Mouse (Mus musculus) heart, embryonic 16.5 days (tissue): ENCODE measurements at regions not wholly inside any gene's neighbourhood (a gene's known extent, or its start where the extent isn't known, plus 50 kb on each side); places are given as distances from the start of the nearest gene placed in this dataset.

ENCODE experiments used
- ATAC-seq: fragments of 200-750 bp; cut with Nextera tagmentation; replicated peaks from 2 replicates; pipeline ENCODE4 v1.8.0; 2017; ENCODE audit warnings: moderate number of reproducible peaks; ENCODE audit not compliant: insufficient read depth, low FRiP score; ENCODE audit errors: extremely low read depth
- H3K27ac ChIP-seq: fragments of 300-500 bp; sonication (generic); 2 replicates; pipeline ENCODE4 v1.5.1; 2014; ENCODE audit warnings: mild to moderate bottlenecking, low read length, control low read depth, moderate library complexity
- H3K27me3 ChIP-seq: fragments of 300-500 bp; sonication (generic); 2 replicates; pipeline ENCODE4 v1.6.1; 2014; ENCODE audit warnings: low read length, mixed read lengths; ENCODE audit not compliant: control insufficient read depth, insufficient read depth
- H3K36me3 ChIP-seq: fragments of 300-500 bp; sonication (generic); 2 replicates; pipeline ENCODE4 v1.6.1; 2014; ENCODE audit not compliant: control insufficient read depth, insufficient read depth
- H3K4me1 ChIP-seq: fragments of 300-500 bp; sonication (generic); 2 replicates; pipeline ENCODE4 v1.6.1; 2014; ENCODE audit warnings: low read length, mixed read lengths; ENCODE audit not compliant: control insufficient read depth, insufficient read depth
- H3K4me2 ChIP-seq: fragments of 300-500 bp; sonication (generic); 2 replicates; pipeline ENCODE4 v1.6.1; 2014; ENCODE audit warnings: low read depth, mild to moderate bottlenecking, control low read depth, low read length
- H3K4me3 ChIP-seq: fragments of 300-500 bp; sonication (generic); 2 replicates; pipeline ENCODE4 v1.5.1; 2014; ENCODE audit warnings: mild to moderate bottlenecking, control low read depth, low read length
- H3K9ac ChIP-seq: fragments of 300-500 bp; sonication (generic); 2 replicates; pipeline ENCODE4 v1.6.1; 2014; ENCODE audit warnings: low read length, control low read depth
- H3K9me3 ChIP-seq: fragments of 300-500 bp; sonication (generic); replicated peaks from 2 replicates; pipeline ENCODE4 v1.6.1; 2016; ENCODE audit warnings: low read length; ENCODE audit not compliant: control insufficient read depth
- WGBS: fragments of 180-500 bp; shearing (Covaris S2); extraction: QIAGEN DNeasy Blood & Tissue Kit; methylation state at CpG from one replicate; pipeline ENCODE4 v1.1.7; 2014; 5-methylcytosine and 5-hydroxymethylcytosine counted together

- no peaks in the 10 kb centered on the region for H3K9me3 ChIP-seq
- H3K4me1 ChIP-seq = no peaks in the 10 kb centered on the region
- no peaks in the 10 kb centered on the region for H3K27me3 ChIP-seq
- H3K4me2 ChIP-seq = no peak overlapping the region
- H3K9ac ChIP-seq = no peak overlapping the region
- 69% methylated on average over 7 of the region's 7 CpGs for WGBS
- no peaks in the 10 kb centered on the region for H3K36me3 ChIP-seq
- H3K27ac ChIP-seq = no peak overlapping the region
- no peak for ATAC-seq
- H3K4me3 ChIP-seq = no peak overlapping the region
Observed at GRCm38 (mm10) chr2:10965224-10965623, 206.7 kb upstream of the Prkcq start.

GRCm38 (mm10) chr2:10966891-10967290, 205.0 kb upstream of the Prkcq start:
- Histone ChIP-seq H3K27ac (no peak overlapping the region), H3K4me2 (no peak overlapping the region), H3K27me3 (no peaks in the 10 kb centered on the region), H3K9me3 (no peaks in the 10 kb centered on the region), H3K4me1 (no peaks in the 10 kb centered on the region), H3K36me3 (no peaks in the 10 kb centered on the region), H3K9ac (no peak overlapping the region), H3K4me3 (no peak overlapping the region)
- 47% methylated on average over 2 of the region's 2 CpGs for WGBS
- no peak for ATAC-seq

GRCm38 (mm10) chr2:10969111-10969689, 202.7 kb upstream of the Prkcq start:
- Histone ChIP-seq H3K27ac (no peak overlapping the region), H3K4me2 (no peak overlapping the region), H3K4me3 (no peak overlapping the region), H3K36me3 (no peaks in the 10 kb centered on the region), H3K4me1 (no peaks in the 10 kb centered on the region), H3K9me3 (no peaks in the 10 kb centered on the region), H3K9ac (no peak overlapping the region), H3K27me3 (no peaks in the 10 kb centered on the region)
- no peak for ATAC-seq
- WGBS = 81% methylated on average over 10 of the region's 10 CpGs

GRCm38 (mm10) chr2:10972051-10972450, 199.9 kb upstream of the Prkcq start:
- Histone ChIP-seq H3K9me3 (no peaks in the 10 kb centered on the region), H3K9ac (no peak overlapping the region), H3K27ac (no peak overlapping the region), H3K4me1 (no peaks in the 10 kb centered on the region), H3K4me3 (no peak overlapping the region), H3K27me3 (no peaks in the 10 kb centered on the region), H3K4me2 (no peak overlapping the region), H3K36me3 (no peaks in the 10 kb centered on the region)
- ATAC-seq = no peak
- WGBS = 50% methylated on average over 3 of the region's 3 CpGs

- no peaks in the 10 kb centered on the region for H3K9me3 ChIP-seq
- H3K36me3 ChIP-seq = no peaks in the 10 kb centered on the region
- ATAC-seq = no peak
- no peak overlapping the region for H3K4me3 ChIP-seq
- H3K4me1 ChIP-seq = no peaks in the 10 kb centered on the region
- H3K27me3 ChIP-seq = no peaks in the 10 kb centered on the region
- 80% methylated on average over 5 of the region's 5 CpGs for WGBS
- H3K4me2 ChIP-seq = no peak overlapping the region
- no peak overlapping the region for H3K9ac ChIP-seq
- H3K27ac ChIP-seq = no peak overlapping the region
Observed at GRCm38 (mm10) chr2:10978772-10979171, 193.1 kb upstream of the Prkcq start.

GRCm38 (mm10) chr2:10986101-10986500, 185.8 kb upstream of the Prkcq start:
- Histone ChIP-seq H3K4me1 (no peaks in the 10 kb centered on the region), H3K27ac (no peak overlapping the region), H3K27me3 (no peaks in the 10 kb centered on the region), H3K4me3 (no peak overlapping the region), H3K9me3 (no peaks in the 10 kb centered on the region), H3K36me3 (no peaks in the 10 kb centered on the region), H3K4me2 (no peak overlapping the region), H3K9ac (no peak overlapping the region)
- ATAC-seq = no peak
- 65% methylated on average over 7 of the region's 7 CpGs for WGBS

- H3K4me1 ChIP-seq = no peaks in the 10 kb centered on the region
- no peaks in the 10 kb centered on the region for H3K27me3 ChIP-seq
- no peak overlapping the region for H3K27ac ChIP-seq
- no peaks in the 10 kb centered on the region for H3K36me3 ChIP-seq
- H3K9me3 ChIP-seq = no peaks in the 10 kb centered on the region
- WGBS = 85% methylated on average over 7 of the region's 7 CpGs
- H3K9ac ChIP-seq = no peak overlapping the region
- no peak overlapping the region for H3K4me3 ChIP-seq
- H3K4me2 ChIP-seq = no peak overlapping the region
- ATAC-seq = no peak
Observed at GRCm38 (mm10) chr2:10990043-10990728, 181.7 kb upstream of the Prkcq start.

GRCm38 (mm10) chr2:10998798-10999197, 173.1 kb upstream of the Prkcq start:
- Histone ChIP-seq H3K9ac (no peak overlapping the region), H3K4me1 (no peaks in the 10 kb centered on the region), H3K9me3 (no peaks in the 10 kb centered on the region), H3K27me3 (no peaks in the 10 kb centered on the region), H3K4me3 (no peak overlapping the region), H3K36me3 (no peaks in the 10 kb centered on the region), H3K27ac (no peak overlapping the region), H3K4me2 (no peak overlapping the region)
- WGBS = 23% methylated on average over 1 of the region's 1 CpGs
- no peak for ATAC-seq

GRCm38 (mm10) chr2:10999217-10999618, 172.7 kb upstream of the Prkcq start:
- H3K4me1 ChIP-seq = no peaks in the 10 kb centered on the region
- no peak overlapping the region for H3K4me3 ChIP-seq
- WGBS = 63% methylated on average over 1 of the region's 1 CpGs
- no peaks in the 10 kb centered on the region for H3K27me3 ChIP-seq
- ATAC-seq = no peak
- no peaks in the 10 kb centered on the region for H3K9me3 ChIP-seq
- no peak overlapping the region for H3K27ac ChIP-seq
- H3K36me3 ChIP-seq = no peaks in the 10 kb centered on the region
- no peak overlapping the region for H3K9ac ChIP-seq
- no peak overlapping the region for H3K4me2 ChIP-seq
